Mouse (Mus musculus) CH12.LX (cell line): ENCODE measurements at regions not wholly inside any gene's neighbourhood (a gene's known extent, or its start where the extent isn't known, plus 50 kb on each side); places are given as distances from the start of the nearest gene placed in this dataset.

Source experiments
- DNase-seq: peaks from one replicate; pipeline ENCODE4 v3.0.0-alpha.2; 2013; ENCODE audit errors: extremely low read depth
- H3K27ac ChIP-seq: 2 replicates; pipeline ENCODE4 v1.5.1; 2012; ENCODE audit warnings: low read depth, mild to moderate bottlenecking, control low read depth, moderate library complexity; ENCODE audit not compliant: insufficient read depth
- H3K27me3 ChIP-seq: replicated peaks from 2 replicates; pipeline ENCODE3; 2012; ENCODE audit warnings: inconsistent platforms
- H3K36me3 ChIP-seq, 2 experiments: replicated peaks in 1 of 2; 2 replicates each; pipeline versions ENCODE3 to v1.6.1; 2012; ENCODE audit warnings: inconsistent platforms in 1 of 2, low read length in 1 of 2, mild to moderate bottlenecking in 1 of 2, mixed read lengths in 1 of 2, moderate library complexity in 1 of 2; ENCODE audit not compliant: control insufficient read depth in 1 of 2, insufficient read depth in 1 of 2
- H3K4me1 ChIP-seq, 2 experiments: 2 replicates each; pipeline ENCODE4 v1.6.1; 2012; ENCODE audit warnings: inconsistent platforms in 1 of 2, moderate library complexity in 1 of 2; ENCODE audit not compliant: insufficient read depth in 2 of 2, control insufficient read depth in 1 of 2
- H3K4me2 ChIP-seq: 2 replicates; pipeline ENCODE4 v1.6.1; 2012; ENCODE audit warnings: low read depth, mild to moderate bottlenecking, control low read depth; ENCODE audit not compliant: poor library complexity, insufficient read depth, severe bottlenecking
- H3K4me3 ChIP-seq, 3 experiments: fragments of 150-350 bp in 1 of 3; sonication (generic) in 1 of 3; replicated peaks in 1 of 3; 2 replicates each; pipeline versions ENCODE3 to v1.5.1; 2011 to 2012; ENCODE audit warnings: low read depth in 2 of 3, low read length in 2 of 3, mild to moderate bottlenecking in 2 of 3, moderate library complexity in 2 of 3, control low read depth in 1 of 3, improper control_type of control experiment in 1 of 3, inconsistent platforms in 1 of 3, mixed read lengths in 1 of 3; ENCODE audit not compliant: poor library complexity in 1 of 3
- H3K79me2 ChIP-seq: replicated peaks from 2 replicates; pipeline ENCODE4 v1.6.1; 2012; ENCODE audit warnings: mild to moderate bottlenecking, moderate library complexity; ENCODE audit not compliant: control insufficient read depth, poor library complexity, insufficient read depth, severe bottlenecking; ENCODE audit errors: extremely low read depth
- H3K9ac ChIP-seq: 2 replicates; pipeline ENCODE4 v1.6.1; 2012; ENCODE audit warnings: low read depth, mild to moderate bottlenecking, control low read depth, moderate library complexity; ENCODE audit not compliant: insufficient read depth
- H3K9me3 ChIP-seq: replicated peaks from 2 replicates; pipeline ENCODE3; 2012; ENCODE audit warnings: low read length, inconsistent platforms, mixed read lengths
- CTCF ChIP-seq, 2 experiments: IDR thresholded peaks in 1 of 2; conservative IDR thresholded peaks in 1 of 2; 2 replicates each; pipeline ENCODE4 v1.5.1; 2011 to 2012; ENCODE audit warnings: low read depth in 2 of 2, low read length in 2 of 2, improper control_type of control experiment in 1 of 2, inconsistent platforms in 1 of 2, mild to moderate bottlenecking in 1 of 2, moderate library complexity in 1 of 2
- E2F4 ChIP-seq: IDR thresholded peaks from 2 replicates; pipeline ENCODE4 v1.6.1; 2011; ENCODE audit warnings: low read depth, low read length, improper control_type of control experiment; ENCODE audit not compliant: insufficient replicate concordance
- EP300 ChIP-seq: IDR thresholded peaks from 2 replicates; pipeline ENCODE4 v1.6.1; 2011; ENCODE audit warnings: low read length, improper control_type of control experiment
- GABPA ChIP-seq: IDR thresholded peaks from 2 replicates; pipeline ENCODE4 v1.6.1; 2012; ENCODE audit warnings: low read depth, low read length, improper control_type of control experiment, inconsistent platforms; ENCODE audit not compliant: insufficient replicate concordance
- JUND ChIP-seq: conservative IDR thresholded peaks from 2 replicates; pipeline ENCODE4 v1.6.1; 2011; ENCODE audit warnings: low read depth, low read length, improper control_type of control experiment
- MAFK ChIP-seq: IDR thresholded peaks from 2 replicates; pipeline ENCODE4 v1.6.1; 2011; ENCODE audit warnings: low read length, improper control_type of control experiment; ENCODE audit not compliant: insufficient replicate concordance
- MAZ ChIP-seq: IDR thresholded peaks from 2 replicates; pipeline ENCODE4 v1.6.1; 2012; ENCODE audit warnings: low read depth, mild to moderate bottlenecking, inconsistent platforms, low read length, improper control_type of control experiment, moderate library complexity
- MEF2A ChIP-seq: IDR thresholded peaks from 2 replicates; pipeline ENCODE4 v1.6.1; 2014; ENCODE audit warnings: low read depth, mild to moderate bottlenecking, inconsistent platforms, low read length, improper control_type of control experiment, borderline replicate concordance
- MXI1 ChIP-seq: IDR thresholded peaks from 2 replicates; pipeline ENCODE4 v1.6.1; 2011; ENCODE audit warnings: mild to moderate bottlenecking, low read depth, low read length, improper control_type of control experiment
- MYC ChIP-seq: IDR thresholded peaks from 2 replicates; pipeline ENCODE4 v1.6.1; 2011; ENCODE audit warnings: low read depth, mild to moderate bottlenecking, improper control_type of control experiment, low read length
- POLR2A ChIP-seq: IDR thresholded peaks from 2 replicates; pipeline ENCODE4 v1.6.1; 2011; ENCODE audit warnings: low read depth, mild to moderate bottlenecking, improper control_type of control experiment, low read length
- RCOR1 ChIP-seq: conservative IDR thresholded peaks from 2 replicates; pipeline ENCODE4 v1.6.1; 2012; ENCODE audit warnings: low read depth, mild to moderate bottlenecking, inconsistent platforms, low read length, improper control_type of control experiment
- SIN3A ChIP-seq: IDR thresholded peaks from 2 replicates; pipeline ENCODE4 v1.6.1; 2012; ENCODE audit warnings: low read length, improper control_type of control experiment, inconsistent platforms
- TCF12 ChIP-seq: IDR thresholded peaks from 2 replicates; pipeline ENCODE4 v1.6.1; 2014; ENCODE audit warnings: low read depth, mild to moderate bottlenecking, inconsistent platforms, low read length, improper control_type of control experiment
- ZKSCAN1 ChIP-seq: IDR thresholded peaks from 2 replicates; pipeline ENCODE4 v1.6.1; 2012; ENCODE audit warnings: low read depth, inconsistent platforms, low read length, improper control_type of control experiment, borderline replicate concordance
- ZMIZ1 ChIP-seq: IDR thresholded peaks from 2 replicates; pipeline ENCODE4 v1.6.1; 2012; ENCODE audit warnings: low read depth, mild to moderate bottlenecking, inconsistent platforms, low read length, improper control_type of control experiment
- dilution Hi-C: fragments of 300-500 bp; cut with MboI; formaldehyde crosslinking; loops from 2 replicates; pipeline ENCODE4 v1.14.3; 2020; ENCODE audit warnings: low sequenced_read_pairs; ENCODE audit not compliant: extremely low pct_unique_long_range_greater_than_20kb, extremely low pct_ligation_motif_present
- in situ Hi-C: fragments of 300-500 bp; cut with MboI; formaldehyde crosslinking; loops from 3 replicates; pipeline ENCODE4 v1.14.3; 2019; ENCODE audit warnings: low sequenced_read_pairs, low pct_ligation_motif_present, low pct_unique_long_range_greater_than_20kb, mixed read lengths

GRCm38 (mm10) chr8:34438771-34439170 lies 327.2 kb upstream of the Gm10131 start:
- in situ Hi-C loops: no loop called here
- dilution Hi-C loops: no loop called here

GRCm38 (mm10) chr8:34431985-34432384 lies 320.4 kb upstream of the Gm10131 start:
- in situ Hi-C loops: no loop called here
- no peaks in the 10 kb centered on the region for H3K36me3 ChIP-seq
- DNase-seq: no peak
- no peak overlapping the region for H3K9ac ChIP-seq
- no peak overlapping the region for H3K27ac ChIP-seq
- no peak for TF ChIP-seq TCF12
- no peak for TF ChIP-seq ZKSCAN1
- no peak for TF ChIP-seq MAFK
- no peak for TF ChIP-seq CTCF (conservative IDR thresholded peaks at IDR 0.05 in 1 of 2, IDR thresholded peaks at IDR 0.05 in 1 of 2; ENCODE audit: low read depth in 2 of 2, low read length in 2 of 2)
- TF ChIP-seq EP300: no peak
- TF ChIP-seq MXI1: no peak
- TF ChIP-seq RCOR1: no peak
- H3K9me3 ChIP-seq: no peaks in the 10 kb centered on the region
- H3K4me2 ChIP-seq: no peak overlapping the region
- H3K79me2 ChIP-seq: no peaks in the 10 kb centered on the region
- dilution Hi-C loops: no loop called here
- H3K27me3 ChIP-seq: no peaks in the 10 kb centered on the region
- no peak overlapping the region for H3K4me3 ChIP-seq
- H3K4me1 ChIP-seq: no peaks in the 10 kb centered on the region

More at GRCm38 (mm10) chr8:34438771-34439170, 327.2 kb upstream of the Gm10131 start:
- DNase-seq: no peak
- no peaks in the 10 kb centered on the region for H3K27me3 ChIP-seq
- H3K4me2 ChIP-seq: no peak overlapping the region
- H3K4me3 ChIP-seq: no peak overlapping the region
- H3K9ac ChIP-seq: no peak overlapping the region
- H3K4me1 ChIP-seq: no peaks in the 10 kb centered on the region
- no peaks in the 10 kb centered on the region for H3K79me2 ChIP-seq
- no peaks in the 10 kb centered on the region for H3K9me3 ChIP-seq
- no peak overlapping the region for H3K27ac ChIP-seq
- H3K36me3 ChIP-seq: no peaks in the 10 kb centered on the region
- TF ChIP-seq MAZ (no peak), MYC (no peak), GABPA (no peak), MXI1 (no peak), SIN3A (no peak), JUND (no peak)

- in situ Hi-C loops (no loop called here), dilution Hi-C loops (no loop called here)
Observed at GRCm38 (mm10) chr8:34429231-34429630, 317.7 kb upstream of the Gm10131 start.

More at GRCm38 (mm10) chr8:34429231-34429630, 317.7 kb upstream of the Gm10131 start:
- Histone ChIP-seq H3K9me3 (no peaks in the 10 kb centered on the region), H3K9ac (no peak overlapping the region), H3K27ac (no peak overlapping the region), H3K79me2 (no peaks in the 10 kb centered on the region), H3K4me1 (no peaks in the 10 kb centered on the region), H3K4me2 (no peak overlapping the region), H3K4me3 (no peak overlapping the region), H3K36me3 (no peaks in the 10 kb centered on the region), H3K27me3 (no peaks in the 10 kb centered on the region)
- no peak for TF ChIP-seq E2F4
- TF ChIP-seq ZMIZ1: no peak
- TF ChIP-seq RCOR1: no peak
- TF ChIP-seq MEF2A: no peak
- TF ChIP-seq POLR2A: no peak
- no peak for DNase-seq
